Mouse (Mus musculus): ENCODE results near the gene Myt1l. TPM values are rescaled to one million over a fixed set of nuclear protein-coding genes. Genes with fewer than 3 reads are reported as not detected.
A peak's percentile ranks its signal among the peaks of the same experiment; 100 is the strongest.

Gene Myt1l
- total RNA-seq (2021): 100 to 1,000 TPM; 198 to 204 TPM
- long read RNA-seq, full-length matches to known transcripts: 21 of 115 reads
- long read RNA-seq, partial matches to known transcripts: 39 of 115 reads
- long read RNA-seq, other reads (novel, unspliced or antisense): 55 of 115 reads

GRCm38 (mm10) chr12:29528031-29528771 lies at the start of gene Myt1l:
Gene Myt1l, plus strand, starts transcription at chr12:29528384.
- peak; percentile 56 to 85 for DNase-seq (ENCODE audit: low spot score in 2 of 2)

- no peak for DNase-seq (ENCODE audit: low spot score in 2 of 2)
These were observed 41.7 kb upstream of the Myt1l start for GRCm38 (mm10) chr12:29486424-29487035.

GRCm38 (mm10) chr12:29526236-29526644 lies 1.9 kb upstream of the Myt1l start:
- peak; percentile 70 to 77 for DNase-seq (ENCODE audit: low spot score in 2 of 2)

GRCm38 (mm10) chr12:29527048-29527761 lies 979 bp upstream of the Myt1l start:
- peak; percentile 75 to 80 for DNase-seq (ENCODE audit: low spot score in 2 of 2)

- DNase-seq (ENCODE audit: low spot score in 2 of 2): peak; percentile 30 to 53
These were observed 2.1 kb downstream of the Myt1l start for GRCm38 (mm10) chr12:29530241-29530725.

GRCm38 (mm10) chr12:29530823-29531222 lies 2.6 kb downstream of the Myt1l start:
- DNase-seq (ENCODE audit: low spot score in 2 of 2): no peak

GRCm38 (mm10) chr12:29533071-29533876 lies 5.1 kb downstream of the Myt1l start:
- DNase-seq (ENCODE audit: low spot score in 2 of 2): peak; percentile 42 to 55

- DNase-seq (ENCODE audit: low spot score in 2 of 2): peak in 1 of 2 experiments; percentile 35
These were observed 6.1 kb downstream of the Myt1l start for GRCm38 (mm10) chr12:29534326-29534725.

GRCm38 (mm10) chr12:29534761-29535300 lies 6.6 kb downstream of the Myt1l start:
- DNase-seq (ENCODE audit: low spot score in 2 of 2): peak; percentile 53 to 77

GRCm38 (mm10) chr12:29537916-29538315 lies 9.7 kb downstream of the Myt1l start:
- peak in 1 of 2 experiments; percentile 31 for DNase-seq (ENCODE audit: low spot score in 2 of 2)

- peak in 1 of 2 experiments; percentile 44 for DNase-seq (ENCODE audit: low spot score in 2 of 2)
These were observed 10.3 kb downstream of the Myt1l start for GRCm38 (mm10) chr12:29538456-29538855.

GRCm38 (mm10) chr12:29539106-29539505 lies 10.9 kb downstream of the Myt1l start:
- peak in 1 of 2 experiments; percentile 2 for DNase-seq (ENCODE audit: low spot score in 2 of 2)

- DNase-seq (ENCODE audit: low spot score in 2 of 2): no peak
These were observed 12.6 kb downstream of the Myt1l start for GRCm38 (mm10) chr12:29540741-29541140.

- no peak for DNase-seq (ENCODE audit: low spot score in 2 of 2)
These were observed 17.9 kb downstream of the Myt1l start for GRCm38 (mm10) chr12:29546073-29546472.

- no peak for DNase-seq (ENCODE audit: low spot score in 2 of 2)
These were observed 18.9 kb downstream of the Myt1l start for GRCm38 (mm10) chr12:29547112-29547511.

GRCm38 (mm10) chr12:29547755-29548154 lies 19.6 kb downstream of the Myt1l start:
- DNase-seq (ENCODE audit: low spot score in 2 of 2): peak; percentile 78 to 90

- DNase-seq (ENCODE audit: low spot score in 2 of 2): peak in 1 of 2 experiments; percentile 69
These were observed 25.0 kb downstream of the Myt1l start for GRCm38 (mm10) chr12:29553138-29553537.

GRCm38 (mm10) chr12:29555718-29556117 lies 27.5 kb downstream of the Myt1l start:
- DNase-seq (ENCODE audit: low spot score in 2 of 2): peak; percentile 83 to 89

- DNase-seq (ENCODE audit: low spot score in 2 of 2): no peak
These were observed 28.2 kb downstream of the Myt1l start for GRCm38 (mm10) chr12:29556408-29556807.

GRCm38 (mm10) chr12:29556901-29557300 lies 28.7 kb downstream of the Myt1l start:
- DNase-seq (ENCODE audit: low spot score in 2 of 2): peak in 1 of 2 experiments; percentile 58

Measured in layer of hippocampus, adult 18-20 months (tissue).